Mouse (Mus musculus): Measurements from ENCODE around the gene Arhgap10.

The Arhgap10 gene

DNA sequence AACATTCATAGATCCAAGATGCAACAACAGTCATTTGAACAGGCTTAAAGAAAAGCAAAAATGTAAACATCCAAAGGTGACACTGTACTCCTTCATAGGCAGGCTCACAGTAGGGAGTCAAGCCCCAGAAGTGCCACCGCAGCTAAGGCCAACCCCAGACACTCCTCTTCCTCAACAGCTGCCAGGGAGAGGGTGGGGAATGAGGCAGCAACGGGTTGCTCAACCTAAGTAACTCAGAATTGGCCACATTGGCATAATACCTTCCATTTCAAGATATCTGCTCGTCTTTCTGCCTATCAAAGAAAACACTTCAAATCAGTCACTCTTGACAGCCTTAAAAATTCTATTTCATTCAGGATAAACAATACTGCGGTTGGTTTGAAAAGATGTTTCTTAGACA lies 225.6 kb downstream of the Arhgap10 start:
- ATAC-seq (ENCODE audit: low TSS enrichment): no peak

DNA sequence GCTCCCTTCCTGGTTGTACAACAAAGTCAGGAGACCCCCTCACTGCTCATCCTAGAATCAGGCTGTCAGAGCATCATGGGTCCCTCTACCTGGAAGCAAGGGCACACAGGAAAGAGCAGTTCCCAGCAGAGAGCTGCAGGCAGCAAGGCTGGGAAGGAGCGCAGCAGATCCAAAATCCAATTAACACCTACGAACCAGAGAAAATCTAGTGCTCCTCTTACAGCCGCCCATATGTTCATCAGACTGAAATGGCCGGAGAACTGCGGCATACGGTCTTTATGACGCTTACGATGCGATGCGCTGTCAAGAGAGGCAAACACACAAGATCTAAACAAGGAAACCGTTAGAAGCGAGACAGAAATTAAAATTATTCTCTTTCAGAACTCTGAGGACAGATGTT lies 229.3 kb downstream of the Arhgap10 start:
- ATAC-seq (ENCODE audit: low TSS enrichment): peak; percentile 32

DNA sequence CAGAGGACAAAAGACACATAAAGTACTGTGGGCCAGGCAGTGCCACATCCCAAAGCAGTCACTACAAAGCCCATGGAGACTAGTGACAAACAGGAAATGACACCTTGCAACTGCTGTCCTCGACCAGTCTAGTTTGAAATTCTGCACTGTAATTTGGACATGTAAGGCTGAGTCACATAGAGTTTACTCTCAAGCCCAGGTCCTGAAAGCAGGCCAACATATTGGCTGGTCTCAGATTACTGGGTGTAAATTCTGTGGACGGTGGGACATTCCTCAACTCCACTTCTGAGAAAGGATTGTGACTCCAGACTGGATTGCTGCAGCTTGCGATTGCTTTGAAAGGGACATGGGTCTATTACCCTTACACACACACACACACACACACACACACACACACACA lies 229.7 kb downstream of the Arhgap10 start:
- no peak for ATAC-seq (ENCODE audit: low TSS enrichment)

DNA sequence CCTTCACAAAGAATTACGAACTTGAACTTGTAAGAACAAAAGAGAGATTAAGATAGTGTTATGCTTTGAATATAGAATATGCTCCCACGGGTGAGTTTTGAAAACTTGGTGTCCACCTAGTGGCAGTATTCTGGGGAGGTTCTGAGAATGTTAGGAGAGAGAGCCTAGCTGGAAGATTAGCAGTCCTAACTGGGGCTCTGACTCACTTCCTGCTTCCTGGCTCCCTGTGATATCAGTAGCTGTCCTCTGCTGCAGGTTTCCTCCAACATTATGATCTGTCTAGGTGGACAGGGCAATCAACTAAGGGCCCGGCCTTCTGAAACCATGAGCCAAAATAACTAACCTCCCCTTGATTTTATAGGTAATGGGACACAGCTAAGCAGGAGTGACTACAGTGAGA lies 233.3 kb downstream of the Arhgap10 start:
- no peak for ATAC-seq (ENCODE audit: low TSS enrichment)

DNA sequence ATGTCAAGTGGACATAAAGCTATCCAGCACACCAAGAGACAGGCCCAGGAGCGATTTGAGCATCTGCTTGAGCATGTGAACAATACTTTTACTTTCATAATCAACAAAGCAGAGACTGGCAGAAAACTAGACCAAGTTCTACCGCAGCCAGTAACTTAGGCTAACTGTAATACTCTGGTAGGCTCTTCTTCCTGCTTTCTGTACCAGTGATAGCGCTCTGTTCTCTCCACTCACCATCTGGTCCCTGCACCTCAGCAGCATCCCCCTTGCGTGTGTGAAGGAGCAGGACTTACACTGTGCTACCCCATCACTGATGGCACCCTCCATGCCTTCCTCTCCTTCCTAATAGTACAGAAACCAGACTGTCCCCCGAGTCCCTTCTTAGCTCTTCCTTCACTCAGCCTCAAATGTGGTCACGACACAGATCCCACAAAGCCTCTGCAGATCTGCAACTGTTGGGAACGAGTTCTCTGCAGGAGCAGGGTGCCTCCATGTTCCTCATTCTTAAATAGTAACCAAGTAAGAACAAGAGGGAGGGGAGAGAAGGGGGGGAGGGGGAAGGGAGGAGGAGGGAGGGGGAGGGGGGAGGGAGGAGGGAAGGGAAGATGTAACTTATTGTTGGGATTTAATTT lies 235.0 kb downstream of the Arhgap10 start:
- peak; percentile 84 for ATAC-seq (ENCODE audit: low TSS enrichment)

DNA sequence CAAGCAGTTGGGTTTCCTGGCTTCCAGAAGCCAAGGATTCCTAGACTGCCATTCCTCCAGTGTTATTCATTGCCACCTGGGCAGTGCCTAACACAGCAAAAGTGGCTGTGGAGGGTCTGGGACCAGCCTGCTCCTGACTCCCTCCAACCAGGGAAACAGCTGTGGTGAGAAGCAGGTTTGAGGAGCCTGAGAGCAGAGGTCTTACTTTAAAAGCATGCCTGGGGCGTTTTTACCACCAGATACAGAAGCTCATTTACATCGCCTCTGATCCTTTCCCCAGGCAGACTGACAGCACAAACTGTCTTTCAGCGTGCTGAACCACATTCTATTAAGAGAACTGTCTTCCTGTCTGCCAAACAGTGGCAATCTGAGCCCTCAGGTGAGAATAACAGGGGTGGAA lies 237.8 kb downstream of the Arhgap10 start:
- no peak for ATAC-seq (ENCODE audit: low TSS enrichment)

DNA sequence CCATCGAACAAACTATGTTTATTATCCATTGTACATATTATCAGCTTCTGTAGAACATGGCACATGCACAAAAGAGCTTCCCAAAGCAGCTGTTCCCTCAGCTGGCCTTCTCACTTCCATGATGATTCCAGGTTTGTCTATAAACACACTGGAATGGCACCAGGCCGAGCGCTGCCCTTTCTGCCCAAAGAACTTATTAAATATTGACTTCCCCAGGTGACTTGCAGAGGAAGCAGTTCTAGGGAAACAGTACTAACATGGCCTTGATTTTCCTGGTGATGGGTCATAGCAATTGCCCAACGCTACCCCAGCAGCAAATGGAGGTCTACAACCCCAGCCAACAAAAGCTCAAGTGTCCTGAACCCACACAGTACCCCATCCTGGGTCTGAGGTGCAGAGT lies 239.5 kb downstream of the Arhgap10 start:
- no peak for ATAC-seq (ENCODE audit: low TSS enrichment)

DNA sequence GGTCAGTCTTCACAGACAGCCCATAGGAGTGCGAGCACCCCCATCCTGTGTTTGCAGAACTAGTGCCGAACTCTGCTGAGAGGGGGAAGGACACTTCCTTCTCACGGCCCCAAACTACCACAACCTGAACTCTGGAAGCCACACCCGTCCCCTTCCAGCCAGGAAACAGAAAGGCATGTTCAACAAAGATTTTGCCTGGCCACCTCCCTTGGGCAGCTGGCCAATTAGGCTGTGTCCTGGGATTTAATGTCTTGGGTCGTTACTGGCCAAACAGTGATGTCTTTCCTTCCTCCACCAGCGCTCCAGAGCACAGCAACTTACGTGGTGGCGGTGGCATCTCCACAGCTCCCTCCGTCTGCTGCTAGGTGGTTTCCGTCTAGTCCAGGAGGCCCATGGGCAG lies 240.9 kb downstream of the Arhgap10 start:
- no peak for ATAC-seq (ENCODE audit: low TSS enrichment)

DNA sequence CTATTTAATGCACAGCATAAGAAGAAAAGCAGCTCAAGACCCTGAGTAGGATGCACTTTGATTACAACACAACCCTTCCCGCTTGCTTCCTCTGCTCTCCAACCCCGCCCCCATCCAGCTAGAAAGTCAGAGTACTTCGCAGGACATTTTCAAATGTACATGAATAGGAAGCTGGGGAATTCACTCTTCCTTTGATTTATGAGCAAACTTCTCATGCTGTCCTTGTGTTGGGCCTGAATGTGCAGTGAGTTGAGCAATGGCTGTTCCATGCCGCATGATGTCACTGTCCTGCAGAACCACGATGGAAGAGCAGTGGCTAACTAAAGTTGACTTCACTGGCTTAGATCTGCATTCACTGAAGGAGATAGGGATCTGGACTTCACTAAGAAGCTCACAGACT lies 242.2 kb downstream of the Arhgap10 start:
- ATAC-seq (ENCODE audit: low TSS enrichment): no peak

DNA sequence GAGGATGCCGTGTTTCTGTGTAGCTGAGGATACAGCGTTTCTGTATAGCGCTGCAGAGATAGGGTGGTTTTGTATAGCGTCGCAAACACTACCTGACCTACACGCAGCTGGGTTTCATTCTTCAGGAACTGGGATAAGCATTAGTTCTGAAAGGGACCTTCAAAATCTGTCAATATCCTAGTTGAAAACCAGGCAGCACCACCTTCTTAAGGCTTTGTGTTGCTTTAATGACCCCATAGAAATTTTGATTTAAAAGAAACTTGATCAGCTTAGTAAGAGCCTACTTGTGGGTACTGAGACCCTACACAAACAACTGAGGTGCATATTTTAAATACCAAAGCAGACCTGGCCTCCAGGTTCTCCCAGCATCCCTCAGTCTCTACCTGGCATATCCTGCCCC lies 245.6 kb downstream of the Arhgap10 start:
- ATAC-seq (ENCODE audit: low TSS enrichment): no peak

DNA sequence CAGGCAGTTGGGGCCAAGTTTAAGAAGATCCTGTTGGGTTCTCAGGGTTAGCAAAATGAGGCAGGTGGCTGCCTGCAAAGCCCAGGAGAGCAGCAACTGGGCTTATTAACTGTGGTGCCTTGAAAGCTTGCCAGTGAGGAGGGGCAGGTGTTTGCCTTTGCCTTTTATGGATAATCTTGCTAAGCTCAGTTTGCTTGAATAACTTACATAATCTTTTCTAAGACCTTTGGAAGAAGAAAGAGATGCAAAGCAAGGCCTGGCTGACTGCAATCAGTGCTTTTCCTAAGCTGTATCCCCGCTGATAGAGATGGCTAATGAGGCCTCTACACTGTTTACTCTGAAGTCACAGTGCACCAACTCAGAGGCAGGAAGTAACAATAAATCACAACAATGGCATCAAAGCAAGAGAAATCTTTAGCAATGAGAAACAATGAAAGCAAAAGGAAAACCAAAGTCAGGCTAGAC lies 249.8 kb downstream of the Arhgap10 start:
- ATAC-seq (ENCODE audit: low TSS enrichment): peak; percentile 51; the same call in 1 of the 2 replicates

DNA sequence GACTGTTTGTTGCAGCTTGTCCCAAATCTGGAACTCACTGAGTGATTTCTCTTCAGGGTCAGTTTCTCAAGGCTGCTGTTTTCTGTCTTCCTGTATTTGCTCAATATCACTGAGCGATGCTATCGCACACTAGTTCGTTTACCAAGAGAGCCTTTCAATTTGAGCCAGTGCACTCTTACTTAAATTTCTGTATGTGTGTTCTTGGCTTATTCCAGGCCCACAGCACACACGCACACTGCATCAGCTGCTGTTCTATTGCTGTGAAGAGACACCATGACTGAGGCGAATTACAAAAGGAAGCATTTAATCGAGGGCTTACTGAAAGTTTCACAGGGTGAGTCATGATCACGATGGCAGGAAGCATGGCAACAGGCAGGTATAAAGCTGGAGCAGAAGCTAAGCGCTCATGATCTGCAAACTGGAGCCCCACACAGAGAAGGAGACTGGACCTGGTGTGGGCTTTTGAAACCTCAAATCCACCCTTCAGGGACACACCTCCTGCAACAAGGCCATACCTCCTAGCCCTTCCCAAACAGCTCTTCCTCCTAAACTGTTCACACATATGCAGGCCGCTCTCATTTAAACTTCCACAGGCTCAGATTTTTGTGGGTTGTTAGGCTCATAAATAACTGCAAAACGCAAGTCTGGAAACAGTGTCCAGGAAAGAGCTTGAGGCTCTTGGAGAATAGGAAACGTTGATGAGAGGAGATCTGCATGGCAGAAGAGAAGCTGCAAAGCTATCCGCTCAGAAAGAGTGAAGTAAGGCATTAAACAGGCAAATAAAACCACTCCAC lies 255.3 kb downstream of the Arhgap10 start:
- ATAC-seq (ENCODE audit: low TSS enrichment): peak; percentile 88

DNA sequence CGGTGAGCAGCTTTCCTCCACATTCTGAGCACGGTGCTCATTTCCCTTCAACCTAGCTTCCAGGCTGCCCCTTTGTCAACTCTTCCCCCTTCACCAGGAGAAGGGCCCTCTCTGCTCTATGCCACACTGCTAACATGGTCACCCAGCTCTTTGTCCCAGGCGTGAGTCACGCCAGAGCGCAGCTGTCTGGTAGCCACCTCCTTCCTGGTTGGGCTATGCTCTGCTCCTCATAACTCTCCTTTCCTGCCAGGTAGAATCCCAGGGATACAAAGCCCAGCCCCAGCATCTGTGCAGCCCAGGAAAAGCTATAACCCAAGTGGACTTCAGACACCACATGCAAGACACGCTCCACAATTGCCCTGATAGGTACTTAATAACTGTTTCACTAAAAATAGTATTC lies 256.5 kb downstream of the Arhgap10 start:
- no peak for ATAC-seq (ENCODE audit: low TSS enrichment)

DNA sequence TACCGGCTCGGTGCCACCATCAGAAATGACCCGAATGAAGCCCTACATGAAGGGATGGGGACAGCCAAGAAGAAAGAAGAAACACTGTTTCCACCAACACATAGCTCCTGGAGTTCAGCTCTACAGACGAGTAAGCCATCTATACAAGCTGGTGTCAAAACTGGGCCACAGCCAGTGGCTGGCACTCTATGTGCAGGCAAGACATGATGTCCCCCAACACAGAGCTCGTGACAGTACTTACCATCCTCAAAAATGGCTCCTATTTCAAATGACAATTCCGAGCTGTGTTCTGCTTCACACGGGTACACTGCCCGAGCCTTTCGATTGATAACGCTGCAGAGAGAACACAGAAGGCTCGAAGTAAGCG lies 260.7 kb downstream of the Arhgap10 start:
- ATAC-seq (ENCODE audit: low TSS enrichment): peak; percentile 34

DNA sequence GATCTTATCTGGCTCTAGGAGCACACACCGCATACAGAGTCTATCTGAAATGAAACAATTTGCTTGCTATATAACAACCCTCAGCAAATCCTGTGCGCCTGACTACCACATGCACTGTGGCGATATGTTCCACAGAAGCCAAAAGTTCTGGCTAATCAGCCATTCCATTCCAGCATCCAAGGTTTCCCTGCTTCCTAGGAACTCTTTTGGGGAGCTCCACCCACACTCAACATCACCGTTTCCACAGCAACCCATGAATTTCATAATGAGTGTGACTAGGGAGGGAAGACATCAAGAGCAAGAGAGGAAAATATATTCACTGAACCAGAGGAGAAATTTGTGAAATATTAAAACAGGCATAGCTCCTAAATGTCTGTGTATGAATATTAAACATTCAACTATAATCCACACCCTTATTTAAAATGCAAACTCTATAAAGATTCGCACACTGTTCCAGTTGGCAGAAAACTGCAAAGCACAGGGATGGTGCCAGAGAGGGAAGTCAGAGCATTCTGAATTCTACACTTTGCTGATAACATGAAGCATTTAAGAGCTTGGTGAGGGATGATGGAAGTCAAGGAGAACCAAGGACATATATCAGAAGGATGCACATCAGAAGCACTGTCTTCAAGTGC lies 261.2 kb downstream of the Arhgap10 start:
- ATAC-seq (ENCODE audit: low TSS enrichment): peak; percentile 94

DNA sequence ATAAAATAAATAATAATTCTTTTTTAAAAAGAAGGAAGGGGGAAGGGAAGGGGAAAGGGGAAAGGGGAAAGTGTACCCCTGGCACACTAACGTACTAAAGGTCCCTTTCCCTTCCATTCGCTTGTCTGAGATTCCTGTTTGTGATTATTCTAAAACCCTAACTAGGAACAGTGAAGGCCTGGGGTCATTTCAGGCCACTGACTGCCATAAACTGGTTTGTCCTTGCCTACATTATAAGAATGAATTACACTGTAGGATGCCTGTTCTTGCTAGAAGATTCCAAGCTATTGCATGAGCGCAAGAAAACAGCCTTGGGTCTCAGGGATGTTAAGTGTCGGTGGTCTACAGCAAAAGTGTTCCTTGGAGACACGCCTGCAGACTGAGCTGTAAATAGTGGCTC lies 263.3 kb downstream of the Arhgap10 start:
- ATAC-seq (ENCODE audit: low TSS enrichment): no peak

DNA sequence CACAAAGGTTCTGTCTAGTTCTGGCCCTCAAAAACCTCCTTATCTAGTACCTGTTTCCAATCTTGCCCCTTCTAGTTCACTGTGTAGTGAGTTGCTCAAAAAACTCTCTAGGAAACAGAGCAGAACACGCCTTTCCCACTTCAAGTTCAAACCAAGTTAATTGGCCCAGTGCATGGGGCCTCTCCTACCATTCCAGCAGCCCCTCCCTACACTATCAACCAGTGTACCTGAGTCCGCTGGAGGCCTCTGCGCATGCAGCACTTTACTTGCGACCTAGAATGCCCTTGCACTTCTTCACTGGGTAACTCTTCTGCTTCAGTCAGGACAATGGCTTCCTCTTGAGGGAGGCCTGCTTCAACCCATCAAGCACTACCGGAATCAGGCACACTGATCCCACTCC lies 266.6 kb downstream of the Arhgap10 start:
- ATAC-seq (ENCODE audit: low TSS enrichment): no peak

DNA sequence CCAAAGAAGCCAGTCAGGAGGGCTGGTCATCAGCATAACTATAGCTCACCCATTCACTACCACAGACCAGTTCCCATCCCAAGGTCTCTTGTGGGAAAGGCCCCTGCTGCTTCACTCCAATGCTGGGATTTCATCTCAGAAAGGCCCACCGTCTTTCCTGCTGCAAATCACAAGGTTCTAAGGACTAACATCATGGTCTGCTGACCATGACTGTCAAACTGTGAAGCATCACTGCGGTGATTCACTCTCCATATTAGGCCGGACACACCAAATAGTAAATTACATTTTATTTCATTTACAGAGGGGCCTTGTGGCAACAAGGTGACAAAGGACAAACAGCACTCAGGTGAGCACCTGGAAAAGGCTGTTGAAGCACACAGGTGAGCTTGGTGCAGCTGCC lies 267.7 kb downstream of the Arhgap10 start:
- ATAC-seq (ENCODE audit: low TSS enrichment): no peak

DNA sequence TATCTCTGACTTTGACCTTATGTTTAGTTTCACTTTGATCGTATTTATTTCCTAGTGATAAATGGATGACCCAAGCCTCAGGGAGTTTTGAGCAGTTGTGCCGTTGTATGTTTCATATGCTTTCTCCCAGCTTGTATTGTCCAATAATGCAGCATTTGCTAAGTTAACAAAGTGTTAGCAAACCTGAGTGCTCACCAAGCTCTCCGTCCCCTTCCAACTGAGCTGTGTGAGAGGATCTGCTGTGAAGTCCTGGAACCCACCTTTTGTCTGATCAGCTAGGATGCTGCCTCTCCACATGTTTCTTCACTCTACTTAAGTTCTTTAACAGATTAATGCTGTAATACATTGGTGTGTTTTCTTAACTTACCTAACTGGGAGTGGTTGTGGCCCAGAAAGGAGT lies 276.4 kb downstream of the Arhgap10 start:
- ATAC-seq (ENCODE audit: low TSS enrichment): no peak

DNA sequence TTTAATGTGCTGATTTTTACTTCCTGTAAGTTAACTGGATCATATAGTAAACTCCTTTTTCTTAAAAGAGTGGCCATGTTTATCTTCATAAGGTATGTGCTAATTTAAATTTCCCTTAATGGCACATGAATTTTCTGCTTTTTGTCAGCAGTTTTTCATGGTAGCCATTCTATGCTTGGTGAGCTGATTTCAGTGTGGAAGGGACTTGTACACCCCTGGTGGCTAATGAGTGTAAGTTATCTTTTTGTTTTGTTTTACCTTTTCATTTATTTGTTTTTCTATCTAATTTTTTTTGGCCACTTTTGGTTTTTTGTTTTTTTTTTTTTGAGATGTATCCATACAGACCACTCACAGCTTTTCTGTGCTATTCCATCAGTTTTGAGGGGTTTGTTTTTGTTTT lies 278.3 kb downstream of the Arhgap10 start:
- ATAC-seq (ENCODE audit: low TSS enrichment): no peak

DNA sequence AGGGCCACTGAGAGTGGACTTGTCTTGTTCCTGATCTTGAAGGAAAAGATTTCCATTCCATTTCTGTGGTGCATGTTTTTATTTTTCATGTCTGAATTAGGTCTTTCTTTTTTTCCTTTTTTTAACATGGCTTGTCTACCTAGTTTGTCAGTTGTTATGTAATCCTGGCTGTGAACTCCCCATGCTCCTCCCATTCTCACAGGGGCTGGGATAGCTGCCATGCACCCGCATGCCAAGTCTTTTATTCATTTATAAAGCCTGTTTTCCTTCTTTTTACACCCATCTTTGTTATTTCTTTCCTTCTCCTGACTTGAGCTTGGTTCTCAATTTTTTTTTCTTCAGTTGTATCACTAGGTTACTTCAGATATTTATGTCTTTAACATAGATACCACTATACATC lies 281.1 kb downstream of the Arhgap10 start:
- ATAC-seq (ENCODE audit: low TSS enrichment): peak; percentile 32; the same call in 1 of the 2 replicates

DNA sequence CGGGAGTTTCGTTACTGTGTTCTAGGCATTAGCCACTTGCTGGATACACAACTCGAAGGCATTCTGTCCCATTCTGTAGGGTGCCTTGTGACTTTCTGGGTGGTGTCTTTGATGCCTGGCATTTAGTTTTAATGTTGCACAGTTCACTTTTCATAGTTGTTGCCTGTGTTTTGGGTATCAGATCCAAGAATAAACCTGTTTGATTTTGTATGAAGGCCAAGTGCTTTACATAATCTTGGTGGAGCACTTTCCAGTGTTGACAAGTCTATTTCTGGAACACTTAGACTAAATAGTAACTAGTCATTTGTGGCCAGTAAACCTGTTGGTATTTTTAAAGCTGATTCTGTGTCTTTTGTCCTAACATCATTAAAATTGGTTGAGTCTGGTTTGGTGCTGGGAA lies 285.3 kb downstream of the Arhgap10 start:
- ATAC-seq (ENCODE audit: low TSS enrichment): 0 out of 2 replicates have a peak, but pooled peaks have one; percentile 20

DNA sequence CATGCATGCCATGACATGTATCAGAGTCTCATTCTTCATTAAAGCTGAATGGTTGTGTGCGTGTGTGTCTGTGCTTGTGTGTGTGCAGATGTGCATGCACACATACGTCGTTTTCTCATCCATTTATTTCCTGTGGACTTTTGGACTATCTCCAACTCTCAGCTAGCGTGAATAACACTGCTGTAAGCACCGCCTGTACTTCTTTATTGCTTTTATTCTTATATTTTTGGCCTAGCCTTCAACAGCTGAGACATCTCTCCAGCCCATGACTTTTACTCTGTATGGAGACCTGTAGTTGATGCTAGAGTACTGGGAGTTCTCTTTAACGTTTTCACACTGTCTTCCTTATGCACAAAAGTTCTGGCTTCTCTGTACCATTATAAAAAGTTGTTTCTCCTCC lies 285.9 kb downstream of the Arhgap10 start:
- 0 out of 2 replicates have a peak, but pooled peaks have one; percentile 14 for ATAC-seq (ENCODE audit: low TSS enrichment)

Data from frontal cortex, adult (tissue).